Mouse (Mus musculus) G1E (cell line): ENCODE data around the gene Slc25a26. TPM values are rescaled to one million over a fixed set of nuclear protein-coding genes. Genes with fewer than 3 reads are reported as not detected.

Experiments used
- ATAC-seq: 2 replicates; pipeline ENCODE4 v1.8.0; 2016; ENCODE audit warnings: mild to moderate bottlenecking; ENCODE audit not compliant: insufficient number of reproducible peaks, poor library complexity, low FRiP score, severe bottlenecking; ENCODE audit errors: extremely low read depth
- DNase-seq: peaks from one replicate; pipeline ENCODE4 v3.0.0; 2012; ENCODE audit warnings: low spot score
- H3K27me3 ChIP-seq: 2 replicates; pipeline ENCODE4 v1.6.1; 2012; ENCODE audit warnings: mild to moderate bottlenecking, low read length, inconsistent platforms; ENCODE audit not compliant: insufficient read depth
- H3K36me3 ChIP-seq: replicated peaks from 2 replicates; pipeline ENCODE3; 2012; ENCODE audit warnings: mild to moderate bottlenecking, inconsistent platforms
- H3K4me1 ChIP-seq: 2 replicates; pipeline ENCODE4 v1.6.1; 2012; ENCODE audit warnings: low read depth, low read length, inconsistent platforms, mixed read lengths; ENCODE audit not compliant: insufficient read depth
- H3K4me3 ChIP-seq: 2 replicates; pipeline ENCODE4 v1.5.1; 2012; ENCODE audit warnings: low read depth, mild to moderate bottlenecking, inconsistent platforms, low read length, moderate library complexity, mixed read lengths
- H3K9me3 ChIP-seq: replicated peaks from 2 replicates; pipeline ENCODE4 v1.6.1; 2012; ENCODE audit warnings: inconsistent platforms
- CTCF ChIP-seq: IDR thresholded peaks from 2 replicates; pipeline ENCODE4 v1.5.1; 2012; ENCODE audit warnings: low read depth, low read length, inconsistent platforms, mixed read lengths
- GATA1 ChIP-seq: IDR thresholded peaks from 2 replicates; pipeline ENCODE4 v1.6.1; 2012; ENCODE audit warnings: borderline replicate concordance, low read length, inconsistent platforms, mixed read lengths
- GATA2 ChIP-seq: IDR thresholded peaks from 2 replicates; pipeline ENCODE4 v1.6.1; 2012; ENCODE audit warnings: low read depth, low read length, inconsistent platforms, borderline replicate concordance
- POLR2AphosphoS5 ChIP-seq: IDR thresholded peaks from 2 replicates; pipeline ENCODE4 v1.6.1; 2012; ENCODE audit warnings: low read depth, low read length, inconsistent platforms; ENCODE audit not compliant: insufficient replicate concordance
- TAL1 ChIP-seq: conservative IDR thresholded peaks from 2 replicates; pipeline ENCODE4 v1.6.1; 2012; ENCODE audit warnings: low read depth, low read length, inconsistent platforms, mixed read lengths
- polyA plus RNA-seq: library from polyadenylated mRNA; stranded (reverse); fragments of >175 nt; gene quantifications from 2 replicates; pipeline ENCODE4 v1.2.3, GENCODE M21; 2012
- total RNA-seq, 2 experiments: library from RNA; stranded (forward) in 1 of 2; stranded (reverse) in 1 of 2; fragments of 200-1000 nt in 1 of 2; fragments of >200 nt in 1 of 2; fragmentation: Nextera tagmentation in 1 of 2; gene quantifications; 2 replicates each; pipeline ENCODE4 v1.2.3; 2014 to 2017

Gene Slc25a26
- total and polyA plus RNA-seq, 3 experiments, result 3.3 to 11.8 (median 7.0) TPM

DNA sequence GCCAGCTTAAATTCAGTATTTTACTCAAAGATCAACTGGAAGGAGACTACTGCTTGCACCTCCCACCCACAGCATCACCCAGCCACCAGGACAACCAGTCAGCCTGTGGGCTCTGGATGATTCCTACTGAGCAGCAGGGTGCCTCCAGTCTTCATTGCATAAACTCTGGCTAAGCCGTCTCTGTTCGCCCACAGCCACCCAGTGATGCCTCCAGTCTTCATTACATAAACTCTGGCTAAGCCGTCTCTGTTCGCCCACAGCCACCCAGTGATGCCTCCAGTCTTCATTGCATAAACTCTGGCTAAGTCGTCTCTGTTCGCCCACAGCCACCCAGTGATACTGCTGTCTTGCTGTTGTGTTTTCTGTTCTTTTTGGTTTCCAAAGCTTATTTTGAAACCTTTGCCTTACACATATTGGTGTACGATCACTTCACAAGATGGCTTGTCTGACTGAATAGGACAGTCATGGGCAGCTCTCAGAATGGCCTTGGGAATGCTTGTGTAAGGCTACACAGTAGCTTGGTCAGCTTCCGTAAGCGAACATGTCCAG is 84.1 kb downstream of the Slc25a26 start:
- DNase-seq (no peak), ATAC-seq (no peak)
- Histone ChIP-seq H3K9me3 (0 out of 2 replicates have a peak, but pooled peaks cover 3% of the 10 kb centered on the region), H3K4me3 (no peak overlapping the region), H3K27me3 (no peaks in the 10 kb centered on the region), H3K36me3 (peaks cover 40% of the 10 kb centered on the region), H3K4me1 (no peaks in the 10 kb centered on the region)
- TF ChIP-seq GATA1 (no peak), TAL1 (no peak)

DNA sequence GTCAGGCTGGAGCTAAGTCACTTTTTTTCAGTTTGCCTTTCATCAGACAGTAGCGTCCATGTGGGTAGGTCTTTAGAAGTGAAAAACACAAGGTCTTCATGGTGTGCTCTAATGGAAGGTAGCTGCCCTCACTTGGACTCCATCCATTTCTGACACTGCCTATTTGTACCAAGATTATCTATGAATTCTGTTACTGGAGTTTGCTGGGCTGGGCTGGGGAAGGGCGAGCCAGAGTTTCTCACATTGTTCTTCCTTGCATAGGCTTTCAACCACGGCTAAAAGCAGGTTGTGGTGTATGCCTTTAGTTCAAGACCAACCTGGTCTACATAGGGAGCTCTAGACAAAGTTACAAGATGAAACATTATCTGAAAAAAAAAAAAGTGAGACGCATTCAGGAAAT is 84.8 kb downstream of the Slc25a26 start:
- DNase-seq (no peak), ATAC-seq (no peak)
- Histone ChIP-seq H3K27me3 (no peaks in the 10 kb centered on the region), H3K4me3 (no peak overlapping the region), H3K9me3 (0 out of 2 replicates have a peak, but pooled peaks cover 3% of the 10 kb centered on the region), H3K36me3 (peaks cover 35% of the 10 kb centered on the region), H3K4me1 (no peaks in the 10 kb centered on the region)
- TF ChIP-seq GATA2, result no peak
- no peak for TF ChIP-seq GATA1
- no peak for TF ChIP-seq TAL1
- TF ChIP-seq POLR2AphosphoS5, result no peak
- no peak for TF ChIP-seq CTCF

DNA sequence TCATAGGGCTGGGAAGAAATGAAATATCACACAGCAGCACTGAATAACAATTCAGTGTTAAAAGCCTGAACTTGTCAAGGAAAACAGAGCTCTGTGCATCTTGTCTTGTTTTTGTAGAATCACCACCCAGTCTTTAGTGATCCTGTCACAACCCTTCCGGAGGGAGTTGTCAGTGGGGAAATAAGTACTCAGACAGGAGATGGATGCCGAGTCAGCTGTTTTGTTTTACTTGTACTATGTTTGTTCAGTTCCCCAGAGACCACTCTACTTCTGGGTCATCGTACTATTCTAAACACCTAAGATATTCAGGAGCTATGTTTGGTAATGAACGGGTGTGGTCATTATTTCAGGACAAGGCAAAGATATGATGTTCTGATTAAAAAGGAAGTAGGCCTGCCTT is 88.2 kb downstream of the Slc25a26 start:
- H3K9me3 ChIP-seq, result 0 out of 2 replicates have a peak, but pooled peaks cover 3% of the 10 kb centered on the region
- no peak overlapping the region for H3K4me3 ChIP-seq
- H3K27me3 ChIP-seq, result no peaks in the 10 kb centered on the region
- DNase-seq (no peak), ATAC-seq (no peak)
- peaks cover 28% of the 10 kb centered on the region for H3K36me3 ChIP-seq
- no peaks in the 10 kb centered on the region for H3K4me1 ChIP-seq
- TF ChIP-seq POLR2AphosphoS5, result no peak
- no peak for TF ChIP-seq CTCF
- TF ChIP-seq GATA2, result no peak
- TF ChIP-seq TAL1, result no peak
- no peak for TF ChIP-seq GATA1

DNA sequence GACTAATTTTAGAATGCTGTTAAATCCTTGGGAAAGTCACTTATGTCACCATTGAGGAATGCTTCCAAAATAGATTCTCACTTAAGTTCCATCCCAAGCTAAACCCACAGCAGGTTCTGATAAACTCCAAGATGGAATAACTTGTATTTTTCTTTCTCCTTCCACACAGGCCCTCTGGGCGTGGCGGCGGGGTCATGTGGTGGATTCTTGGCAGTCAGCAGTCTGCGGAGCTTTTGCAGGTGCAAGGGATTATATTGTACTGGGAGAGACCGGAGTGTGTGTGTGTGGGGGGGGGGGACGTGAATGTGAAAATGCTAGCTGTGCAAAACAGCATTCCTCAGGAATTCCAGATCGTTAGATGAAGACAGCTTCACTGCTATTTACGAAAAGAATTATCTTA is 92.1 kb downstream of the Slc25a26 start:
- DNase-seq (no peak), ATAC-seq (no peak)
- no peaks in the 10 kb centered on the region for H3K4me1 ChIP-seq
- H3K4me3 ChIP-seq, result no peak overlapping the region
- H3K9me3 ChIP-seq, result 0 out of 2 replicates have a peak, but pooled peaks cover 3% of the 10 kb centered on the region
- no peak for TF ChIP-seq POLR2AphosphoS5
- no peaks in the 10 kb centered on the region for H3K27me3 ChIP-seq
- peaks cover 44% of the 10 kb centered on the region for H3K36me3 ChIP-seq

DNA sequence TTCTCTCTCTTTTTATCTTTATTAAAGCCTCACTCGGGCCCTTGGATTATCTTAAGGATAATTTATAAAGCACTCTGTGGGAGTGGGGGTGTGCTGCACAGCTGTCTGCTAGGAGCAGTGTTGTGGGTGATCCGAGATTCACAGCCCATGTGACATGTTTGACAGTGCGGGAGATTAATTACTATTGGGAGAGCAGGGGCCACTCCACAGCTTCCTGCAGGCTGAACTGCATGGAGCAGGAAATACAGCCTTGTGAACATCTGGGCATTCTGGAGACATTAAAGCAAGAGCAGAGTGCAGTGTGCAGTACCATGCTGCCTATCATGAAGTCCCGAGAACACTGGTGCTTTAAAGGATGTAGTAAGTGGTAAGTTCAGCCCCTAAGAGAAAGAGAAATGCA is 92.6 kb downstream of the Slc25a26 start:
- DNase-seq (no peak), ATAC-seq (no peak)
- Histone ChIP-seq H3K9me3 (0 out of 2 replicates have a peak, but pooled peaks cover 3% of the 10 kb centered on the region), H3K4me3 (no peak overlapping the region), H3K27me3 (no peaks in the 10 kb centered on the region), H3K4me1 (no peaks in the 10 kb centered on the region), H3K36me3 (peaks cover 44% of the 10 kb centered on the region)
- no peak for TF ChIP-seq POLR2AphosphoS5
- TF ChIP-seq GATA1, result no peak
- TF ChIP-seq GATA2, result no peak
- no peak for TF ChIP-seq TAL1
- TF ChIP-seq CTCF, result no peak

DNA sequence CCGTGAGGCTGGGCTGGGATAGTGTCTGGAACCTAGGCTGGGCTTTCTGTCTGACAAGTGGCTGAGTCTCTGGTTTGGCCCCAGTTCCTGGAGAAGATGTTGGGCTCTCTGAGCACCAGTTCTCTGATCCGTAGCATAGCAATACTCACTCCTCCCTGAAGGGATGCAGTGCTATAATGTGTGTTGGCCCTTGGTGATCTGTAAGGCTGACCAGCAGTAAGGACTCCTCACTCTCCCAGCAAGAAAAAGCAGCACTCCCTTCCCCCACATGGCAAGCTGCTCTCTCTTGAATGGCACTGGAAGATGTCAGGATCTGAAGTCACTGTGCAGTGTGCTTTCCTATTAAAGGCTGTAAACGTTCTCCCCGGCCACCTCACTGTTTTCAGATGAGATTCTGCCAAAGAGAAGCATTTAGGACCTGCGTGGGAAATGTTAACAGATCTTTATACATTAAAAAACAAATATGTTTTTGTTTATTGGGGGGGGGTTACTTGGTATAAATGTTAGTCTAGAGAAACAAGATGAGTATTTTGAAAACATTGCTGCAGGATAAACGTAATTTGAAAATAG is 94.0 kb downstream of the Slc25a26 start:
- ATAC-seq (no peak), DNase-seq (no peak)
- Histone ChIP-seq H3K27me3 (no peaks in the 10 kb centered on the region), H3K4me3 (no peak overlapping the region), H3K4me1 (no peaks in the 10 kb centered on the region), H3K9me3 (no peaks in the 10 kb centered on the region), H3K36me3 (peaks cover 53% of the 10 kb centered on the region)
- TF ChIP-seq GATA2 (no peak), POLR2AphosphoS5 (no peak), TAL1 (no peak), GATA1 (no peak), CTCF (no peak)

DNA sequence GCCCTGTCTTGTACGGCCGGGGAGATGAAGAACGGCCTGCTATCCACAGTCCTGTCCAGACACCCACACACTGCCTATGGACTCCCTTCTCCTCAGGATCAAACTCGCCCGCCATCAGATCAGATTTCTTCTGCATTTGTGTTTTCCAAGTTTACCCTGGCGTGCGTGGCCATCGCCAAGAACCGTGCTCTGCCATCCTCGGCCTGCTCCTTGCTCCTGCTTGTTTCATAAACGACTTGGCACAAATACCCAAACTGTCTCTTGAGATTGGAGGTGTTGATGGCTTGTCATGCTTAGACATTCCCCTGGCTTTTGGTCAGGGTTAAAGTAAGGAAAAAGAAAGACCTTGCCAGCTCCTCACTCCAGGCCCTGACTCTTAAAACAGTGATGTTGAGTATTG is 94.6 kb downstream of the Slc25a26 start:
- DNase-seq, result no peak

More for the DNA sequence above, 94.6 kb downstream of the Slc25a26 start:
- no peak for TF ChIP-seq POLR2AphosphoS5
- TF ChIP-seq GATA1, result no peak
- TF ChIP-seq CTCF, result no peak
- no peak for TF ChIP-seq TAL1
- TF ChIP-seq GATA2, result no peak
- Histone ChIP-seq H3K4me3 (no peak overlapping the region), H3K36me3 (peaks cover 57% of the 10 kb centered on the region), H3K27me3 (no peaks in the 10 kb centered on the region), H3K9me3 (no peaks in the 10 kb centered on the region), H3K4me1 (no peaks in the 10 kb centered on the region)
- ATAC-seq, result no peak
